Mouse (Mus musculus) frontal cortex, adult 2 months (tissue): ENCODE measurements around the gene Dbh. TPM values are rescaled to one million over a fixed set of nuclear protein-coding genes. Genes with fewer than 3 reads are reported as not detected.

Experiments used
- DNase-seq, 2 experiments: peaks; one replicate each; pipeline ENCODE4 v3.0.0; 2022; ENCODE audit warnings: low spot score in 1 of 2; ENCODE audit errors: extremely low spot score in 1 of 2
- polyA plus RNA-seq: library from polyadenylated mRNA; depleted of rRNA; stranded (reverse); fragments of >200 nt; gene quantifications from 2 replicates; pipeline ENCODE4 v1.2.3, GENCODE M21; 2012; rRNA removed

Dbh gene
- polyA plus RNA-seq = 0.40 and 0.50 TPM in 2 replicates

GRCm38 (mm10) chr2:27164796-27165590, at the start of gene Dbh:
TSS of gene Dbh (plus strand) at chr2:27165233.
- DNase-seq = peak; percentile 43 to 79

GRCm38 (mm10) chr2:27118452-27118851, 46.6 kb upstream of the Dbh start:
- DNase-seq = no peak

- DNase-seq = no peak
These were observed 45.3 kb upstream of the Dbh start for GRCm38 (mm10) chr2:27119766-27120165.

- no peak for DNase-seq
These were observed 44.8 kb upstream of the Dbh start for GRCm38 (mm10) chr2:27120241-27120641.

GRCm38 (mm10) chr2:27121626-27122355, 43.2 kb upstream of the Dbh start:
- DNase-seq = no peak

- no peak for DNase-seq
These were observed 42.5 kb upstream of the Dbh start for GRCm38 (mm10) chr2:27122578-27122977.

GRCm38 (mm10) chr2:27123121-27123520, 41.9 kb upstream of the Dbh start:
- no peak for DNase-seq

GRCm38 (mm10) chr2:27125979-27126378, 39.1 kb upstream of the Dbh start:
- peak in 1 of 2 experiments; percentile 58 for DNase-seq

- no peak for DNase-seq
These were observed 38.5 kb upstream of the Dbh start for GRCm38 (mm10) chr2:27126496-27126895.

GRCm38 (mm10) chr2:27128990-27129389, 36.0 kb upstream of the Dbh start:
- no peak for DNase-seq

- DNase-seq = no peak
These were observed 29.1 kb upstream of the Dbh start for GRCm38 (mm10) chr2:27135935-27136334.

GRCm38 (mm10) chr2:27136336-27136735, 28.7 kb upstream of the Dbh start:
- no peak for DNase-seq

GRCm38 (mm10) chr2:27136789-27137188, 28.2 kb upstream of the Dbh start:
- DNase-seq = no peak

- no peak for DNase-seq
These were observed 26.7 kb upstream of the Dbh start for GRCm38 (mm10) chr2:27138356-27138755.

GRCm38 (mm10) chr2:27141950-27142693, 22.9 kb upstream of the Dbh start, which contains the start of gene Fam163b:
TSS of gene Fam163b (minus strand) at chr2:27142491.
- no peak for DNase-seq

- peak; percentile 38 to 72 for DNase-seq
These were observed 20.1 kb upstream of the Dbh start for GRCm38 (mm10) chr2:27144957-27145356.

- no peak for DNase-seq
These were observed 18.2 kb upstream of the Dbh start for GRCm38 (mm10) chr2:27146840-27147239.

GRCm38 (mm10) chr2:27149457-27149856, 15.6 kb upstream of the Dbh start:
- no peak for DNase-seq

- DNase-seq = no peak
These were observed 10.4 kb upstream of the Dbh start for GRCm38 (mm10) chr2:27154466-27155185.

GRCm38 (mm10) chr2:27156596-27156995, 8.4 kb upstream of the Dbh start:
- no peak for DNase-seq
